Mouse (Mus musculus) right cerebral cortex, postnatal 14 days (tissue): ENCODE results near the gene Osgin1.
A peak's percentile ranks its signal among the peaks of the same experiment; 100 is the strongest.

Source experiments
- DNase-seq: peaks from one replicate; pipeline ENCODE4 v3.0.0; 2022

Osgin1 gene

DNA sequence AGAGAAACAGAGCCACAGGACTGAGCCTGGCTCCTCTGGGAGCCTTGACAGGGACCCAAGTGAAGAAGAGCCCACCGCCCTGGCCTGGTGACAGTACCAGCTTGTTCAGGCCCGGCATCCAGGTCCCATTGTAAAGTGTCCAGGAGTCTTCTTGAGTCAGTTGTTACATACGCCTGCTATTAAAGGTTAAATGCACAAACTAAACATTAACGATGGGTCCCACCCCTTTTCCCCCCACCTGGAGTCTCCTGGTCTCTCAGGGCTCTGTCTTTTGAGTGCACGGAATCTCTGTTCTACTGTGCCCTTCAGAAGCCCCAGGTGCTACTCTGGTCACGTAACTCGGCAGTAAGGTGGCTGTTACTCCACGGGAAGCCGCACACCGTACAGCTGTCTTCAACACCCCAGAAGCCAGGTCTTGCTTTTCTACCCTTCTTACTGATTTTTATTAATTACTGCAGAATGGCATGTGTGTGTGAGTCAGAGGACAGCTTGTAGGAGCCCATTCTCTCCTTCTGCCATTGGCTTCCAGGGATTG is 9.7 kb upstream of the Osgin1 start:
- DNase-seq, result no peak

DNA sequence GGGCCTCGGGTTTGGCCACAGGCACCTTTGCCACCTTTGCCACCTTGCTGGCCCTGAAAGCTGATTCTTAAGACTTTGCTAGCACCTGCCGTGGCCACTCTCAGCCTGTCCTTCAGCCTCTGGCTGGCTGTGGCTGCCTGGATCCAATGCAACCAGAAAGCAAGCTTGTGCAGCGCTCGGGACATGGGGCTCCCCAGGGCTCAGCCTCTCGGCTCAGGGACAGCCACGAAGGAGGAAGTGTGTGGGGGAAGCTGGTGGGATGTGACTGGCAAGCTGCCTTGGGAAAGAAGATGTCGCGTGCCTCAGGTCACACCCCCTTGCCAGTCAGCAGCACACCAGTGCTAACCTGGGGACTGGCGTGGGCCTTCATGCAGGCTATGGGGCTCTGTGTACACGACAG is 9.2 kb upstream of the Osgin1 start:
- no peak for DNase-seq

DNA sequence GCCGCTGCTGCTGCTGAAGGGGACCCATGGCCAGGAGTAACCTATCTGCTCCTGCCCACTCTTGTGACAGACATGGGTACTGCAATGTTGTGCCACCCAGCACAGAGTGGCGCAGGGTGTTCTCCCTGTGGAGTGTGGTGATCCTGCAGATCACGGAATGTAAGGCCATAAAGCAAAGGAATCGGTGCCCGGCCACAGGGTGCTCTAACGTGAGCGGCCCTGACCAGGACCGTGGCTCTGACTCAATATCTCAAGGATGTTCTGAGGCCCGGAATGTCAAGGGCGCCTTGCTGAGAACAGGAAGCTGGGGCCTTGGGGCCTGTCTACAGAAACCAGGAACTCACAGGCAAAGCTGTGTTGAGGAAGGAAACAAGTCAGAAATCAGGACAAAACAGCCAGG is 8.4 kb upstream of the Osgin1 start:
- DNase-seq, result no peak

DNA sequence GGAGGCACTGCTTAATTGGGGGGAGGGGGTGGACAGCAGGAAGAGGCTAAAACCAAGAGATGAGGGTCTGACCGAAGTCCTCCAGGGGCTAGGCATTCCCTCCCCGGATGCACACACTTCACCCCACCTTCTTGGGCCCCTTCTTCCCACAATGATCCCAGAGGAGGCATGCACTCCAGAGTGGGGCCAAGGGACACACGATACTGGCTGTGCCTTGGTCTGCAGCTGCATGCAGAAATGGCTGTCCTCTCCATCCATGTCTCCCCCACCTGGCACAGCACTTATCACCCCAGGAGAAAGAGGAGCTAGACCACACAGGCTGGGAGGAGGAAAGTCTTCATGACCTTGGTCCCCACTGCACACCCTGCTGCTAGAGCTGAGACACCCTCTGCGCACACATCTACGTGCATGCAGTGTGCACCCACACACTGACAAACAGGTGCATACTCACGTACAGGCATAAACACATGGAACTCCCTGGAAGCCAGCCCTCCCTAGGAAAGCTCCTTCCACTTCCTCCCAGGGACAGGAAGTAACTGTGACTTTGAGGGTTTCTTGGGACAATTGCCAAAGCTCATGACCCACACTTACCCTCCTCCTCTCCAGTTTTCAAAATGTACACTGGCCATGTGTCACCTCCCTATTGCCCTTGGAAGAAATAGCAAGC is 7.7 kb upstream of the Osgin1 start:
- DNase-seq, result no peak

DNA sequence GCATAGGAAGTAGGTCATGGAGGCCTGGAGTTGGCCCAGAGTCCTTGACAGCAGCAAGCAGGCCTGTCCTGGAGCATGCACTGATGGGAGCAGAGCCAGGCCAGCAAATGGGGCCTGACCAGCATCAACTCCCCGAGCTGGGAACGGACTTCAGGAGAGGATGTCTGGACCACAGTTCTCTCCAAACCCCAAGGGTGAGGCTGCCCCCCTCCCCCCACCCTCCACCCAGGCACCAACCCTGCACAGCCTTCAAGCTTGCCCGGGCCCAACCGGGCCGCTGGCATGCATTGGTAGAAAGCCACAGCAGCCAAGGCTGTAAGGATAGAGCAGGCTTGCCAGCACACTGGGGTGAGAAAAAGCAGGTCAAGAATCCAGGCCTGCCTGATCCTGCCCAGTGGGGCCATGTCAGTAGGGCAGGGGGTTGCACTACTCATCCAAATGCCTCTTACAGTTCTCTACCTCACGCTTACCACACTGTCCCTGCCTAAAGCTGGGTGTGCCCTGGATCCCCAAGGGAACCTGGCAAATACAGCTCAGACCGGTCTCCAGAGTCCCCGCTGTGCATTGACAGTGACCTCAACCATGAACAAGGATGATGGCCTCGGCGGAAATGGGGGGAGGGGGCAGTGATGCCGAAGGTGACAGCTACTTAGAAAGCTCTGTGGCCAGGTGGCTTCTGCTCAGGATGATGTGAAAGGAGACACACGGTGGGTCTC is 6.1 kb upstream of the Osgin1 start:
- no peak for DNase-seq

DNA sequence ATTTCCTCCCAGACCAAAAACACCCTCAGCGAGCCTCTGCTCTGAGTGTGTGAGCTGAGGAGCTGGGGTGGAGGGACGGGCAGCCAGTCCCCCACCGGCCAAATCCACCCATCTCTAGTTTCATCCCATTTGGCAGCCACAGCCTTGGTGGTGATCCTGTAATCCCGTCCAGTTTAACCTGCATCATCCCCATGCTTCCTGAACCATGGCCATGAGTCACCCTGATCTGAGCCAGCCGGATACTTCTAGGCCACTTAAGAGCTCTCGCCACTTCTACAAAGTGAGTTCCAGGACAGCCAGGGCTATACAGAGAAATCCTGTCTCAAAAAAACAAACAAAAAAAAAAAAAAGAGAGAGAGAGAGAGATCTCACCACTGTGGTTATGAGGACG is 5.6 kb upstream of the Osgin1 start:
- no peak for DNase-seq

DNA sequence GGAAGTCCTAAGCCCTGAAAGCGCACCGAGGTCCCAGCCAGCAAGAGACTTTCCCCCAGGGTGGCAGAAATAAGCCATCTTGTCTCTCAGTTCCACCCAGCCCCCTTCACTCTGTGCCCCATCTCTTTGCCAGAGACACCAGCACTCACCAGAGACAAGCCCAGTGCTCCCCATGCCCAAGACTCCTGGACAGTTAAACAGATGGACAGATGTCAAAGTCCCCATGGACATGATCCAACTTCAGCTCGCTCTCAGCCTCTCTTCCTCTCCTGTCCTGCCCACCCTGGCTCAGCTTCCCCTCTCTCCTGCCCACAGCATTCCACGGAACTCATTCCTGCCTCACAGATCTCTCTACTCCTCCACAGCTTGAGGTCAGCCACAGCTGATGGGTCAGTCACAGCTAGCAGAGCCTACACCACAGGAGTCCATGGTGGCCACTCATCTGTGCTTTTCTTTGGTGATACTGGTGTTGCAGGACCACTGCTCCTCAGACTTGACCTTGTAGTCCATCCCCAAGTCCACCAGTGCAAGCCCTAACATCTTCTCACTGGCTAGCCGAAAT is 5.1 kb upstream of the Osgin1 start:
- no peak for DNase-seq

DNA sequence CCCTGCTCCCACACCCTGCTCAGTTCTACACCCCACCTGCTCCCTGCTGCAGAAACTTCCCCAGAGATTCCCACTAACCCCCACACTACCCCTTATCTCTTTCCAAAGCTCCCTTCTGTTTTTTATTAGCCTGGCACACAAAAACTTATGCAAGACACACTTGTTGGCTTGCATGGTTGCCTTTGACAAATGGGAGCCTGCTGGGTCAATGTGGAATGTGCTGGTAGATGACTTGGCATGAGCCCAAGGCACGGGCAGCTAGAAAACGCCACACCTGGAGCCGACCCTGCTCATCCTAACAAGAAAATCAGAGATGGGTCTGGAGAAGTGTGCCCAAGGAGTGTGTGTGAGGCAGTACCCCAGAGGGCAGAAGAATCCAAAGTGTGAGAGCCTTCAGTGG is 4.4 kb upstream of the Osgin1 start:
- no peak for DNase-seq

DNA sequence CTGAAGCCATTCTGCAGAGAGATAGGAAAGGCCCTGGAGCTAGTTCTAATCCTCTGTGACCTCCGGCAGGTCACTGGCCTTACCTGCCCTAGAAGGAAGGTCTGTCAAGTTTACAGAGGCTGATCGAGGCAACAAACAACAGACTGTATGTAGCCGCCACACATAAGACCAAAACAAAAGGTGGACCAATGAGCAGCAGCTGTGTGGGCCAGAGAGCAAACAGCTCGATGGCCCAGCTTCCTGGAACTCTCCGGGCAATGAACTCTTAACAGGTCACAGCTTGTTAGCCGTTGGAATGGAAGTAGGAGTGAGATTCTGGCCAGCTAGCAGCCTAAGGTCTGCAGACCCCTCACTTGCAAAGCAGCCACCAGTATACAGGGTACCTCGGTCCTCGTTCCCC is 3.7 kb upstream of the Osgin1 start:
- DNase-seq, result no peak

DNA sequence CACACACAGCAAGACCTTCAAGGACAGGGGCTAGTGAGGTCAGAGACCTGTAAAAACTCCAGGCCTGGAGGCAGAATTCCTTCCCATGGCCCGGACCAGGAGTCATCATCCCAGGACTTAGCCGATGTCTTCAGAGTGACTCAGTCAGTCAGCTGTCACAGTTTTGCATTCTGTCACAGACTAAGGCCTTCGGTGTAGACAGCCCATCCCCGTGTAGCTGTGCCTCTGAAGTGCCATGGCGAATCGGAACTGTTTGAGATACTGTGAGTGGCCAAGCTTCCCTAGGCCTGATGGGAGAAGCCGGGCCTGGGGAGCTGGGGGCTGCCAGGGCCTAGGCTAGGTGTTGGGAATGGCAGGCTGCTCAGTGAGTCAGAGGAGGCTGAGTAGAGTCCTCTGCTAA is 3.2 kb upstream of the Osgin1 start:
- DNase-seq, result no peak

DNA sequence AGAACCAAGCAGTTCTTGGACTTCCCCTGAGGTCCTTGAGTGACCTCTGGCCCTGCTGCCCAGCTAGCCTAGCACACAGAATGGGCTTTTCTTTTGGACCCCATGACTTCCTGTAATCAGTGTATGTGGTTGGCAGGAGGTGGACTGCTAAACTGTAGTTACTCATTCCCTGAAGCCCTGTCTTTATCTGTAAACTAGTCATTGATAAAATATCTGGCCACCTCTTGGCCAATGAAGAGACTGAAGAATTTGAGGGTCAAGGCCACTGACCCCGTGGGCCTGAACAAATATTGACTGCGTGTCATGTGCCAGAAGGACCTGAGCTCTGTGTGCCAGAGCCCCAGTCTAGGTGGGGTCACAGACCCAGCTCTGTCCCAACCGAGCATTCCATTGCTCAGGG is 1.6 kb upstream of the Osgin1 start:
- DNase-seq, result no peak

DNA sequence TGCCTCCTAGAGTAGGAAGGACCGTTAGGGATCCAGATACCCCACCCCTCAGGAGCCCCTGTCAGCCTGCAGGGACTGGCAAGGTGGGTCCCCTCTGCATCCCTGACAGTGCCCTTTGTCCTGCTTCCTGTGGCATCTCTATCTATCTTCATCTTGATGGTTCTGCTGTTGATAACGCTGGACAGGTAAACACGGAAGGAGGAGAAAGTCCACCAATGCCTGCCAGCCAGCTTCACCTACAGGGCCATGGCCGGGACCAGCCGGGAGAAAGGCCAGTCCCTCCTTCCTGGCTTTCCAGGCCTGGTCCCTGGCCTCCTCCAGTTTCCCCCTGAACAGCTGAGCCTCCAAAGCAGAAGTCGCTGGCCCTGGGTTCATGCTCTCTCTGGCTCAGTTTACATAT is 645 bp downstream of the Osgin1 start:
- DNase-seq, result no peak

DNA sequence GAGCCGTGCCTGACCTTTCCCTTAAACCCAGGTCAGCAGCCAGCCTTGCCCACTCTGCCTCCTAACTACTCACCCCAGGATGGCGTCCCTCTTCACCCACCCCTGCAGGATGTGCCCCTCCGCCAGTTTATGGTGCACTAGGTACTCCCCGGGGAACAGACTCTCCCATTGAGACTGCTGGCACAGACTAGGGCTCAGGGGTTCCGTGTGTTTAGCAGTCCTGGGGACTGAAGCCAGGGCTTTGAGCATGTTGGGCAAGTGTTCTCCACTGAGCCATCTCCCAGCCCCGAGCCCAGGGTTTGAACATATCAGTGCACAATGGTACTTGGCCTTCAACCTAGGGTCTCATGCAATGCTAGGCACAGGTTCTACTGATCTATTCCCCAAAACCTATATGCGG is 1.6 kb downstream of the Osgin1 start:
- no peak for DNase-seq

DNA sequence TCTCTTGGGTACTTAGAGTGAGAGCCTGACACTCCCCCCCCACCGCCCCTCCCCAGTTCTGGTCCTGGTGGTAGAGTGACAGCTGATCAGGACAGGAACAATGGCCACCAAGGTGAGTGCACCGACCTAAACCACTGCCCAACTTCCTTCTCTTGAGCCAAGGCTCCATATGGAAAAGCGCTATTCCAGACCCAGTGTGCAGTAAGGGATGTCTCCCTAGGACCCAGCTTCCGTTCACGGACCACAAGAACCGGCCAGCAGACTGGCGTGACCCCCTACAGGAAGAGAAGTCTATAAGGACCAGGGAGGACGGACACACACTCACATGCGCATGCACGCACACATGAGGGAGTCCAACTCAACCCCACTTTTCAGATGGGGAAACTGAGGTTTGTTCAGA is 2.4 kb downstream of the Osgin1 start:
- DNase-seq, result no peak

DNA sequence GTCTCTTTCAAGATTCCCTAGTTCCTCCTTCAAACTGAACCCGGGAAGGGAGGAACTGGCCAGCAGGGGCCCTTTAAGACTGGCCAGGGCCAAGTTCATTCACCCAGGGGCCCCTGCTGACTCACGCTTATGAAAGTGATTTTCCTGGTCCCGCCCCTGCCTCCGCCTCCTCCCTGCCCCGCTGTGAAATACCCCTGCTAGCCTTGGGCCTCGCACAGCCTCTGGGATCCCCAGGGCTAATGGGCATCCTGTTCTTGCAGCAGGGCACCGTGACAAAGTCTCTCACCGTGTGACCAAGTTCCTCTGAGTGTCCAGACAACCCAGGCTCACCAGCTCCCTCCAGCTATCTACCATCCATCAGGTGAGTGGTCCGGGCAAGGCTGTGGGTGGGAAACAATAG is 3.0 kb downstream of the Osgin1 start:
- no peak for DNase-seq

DNA sequence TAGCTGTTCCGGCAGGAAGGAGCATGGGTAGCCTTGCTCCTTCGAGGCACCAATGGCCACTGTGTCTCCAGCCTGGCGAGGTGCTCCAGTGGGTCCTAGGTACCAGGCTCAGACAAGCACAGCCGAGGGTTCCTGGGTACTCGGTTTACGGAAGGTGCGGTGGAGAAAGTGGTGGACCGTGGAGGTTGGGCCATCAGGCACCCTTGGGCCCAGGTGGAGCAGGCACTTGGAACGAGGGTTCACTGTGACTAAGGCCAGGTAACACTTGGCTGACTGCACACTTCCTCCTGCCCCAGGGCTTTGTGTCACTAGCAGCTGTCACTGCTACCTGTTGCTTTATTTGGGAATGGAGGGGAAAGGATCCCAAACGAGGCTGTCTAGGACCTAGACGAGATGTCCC is 3.6 kb downstream of the Osgin1 start:
- DNase-seq, result no peak

DNA sequence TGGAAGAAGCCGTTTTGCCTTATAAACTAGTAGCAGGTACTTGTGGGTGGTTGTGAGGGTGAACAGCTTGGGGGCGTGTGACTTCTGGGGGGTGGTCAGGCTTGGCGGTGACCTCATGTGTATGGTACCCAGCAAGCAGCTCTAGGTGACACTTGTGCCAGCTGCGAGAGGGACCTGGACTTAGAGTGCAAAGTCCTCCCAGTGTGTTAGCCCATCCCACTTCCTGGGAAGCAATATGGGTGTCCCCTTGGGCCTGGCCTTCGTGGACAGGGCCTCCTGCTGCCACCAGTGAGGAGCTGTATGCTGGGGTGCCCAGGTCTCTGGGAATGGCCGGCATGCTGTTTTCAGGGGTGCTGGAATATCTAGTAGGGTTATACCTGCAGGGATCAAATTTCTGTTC is 5.0 kb downstream of the Osgin1 start:
- DNase-seq, result no peak

DNA sequence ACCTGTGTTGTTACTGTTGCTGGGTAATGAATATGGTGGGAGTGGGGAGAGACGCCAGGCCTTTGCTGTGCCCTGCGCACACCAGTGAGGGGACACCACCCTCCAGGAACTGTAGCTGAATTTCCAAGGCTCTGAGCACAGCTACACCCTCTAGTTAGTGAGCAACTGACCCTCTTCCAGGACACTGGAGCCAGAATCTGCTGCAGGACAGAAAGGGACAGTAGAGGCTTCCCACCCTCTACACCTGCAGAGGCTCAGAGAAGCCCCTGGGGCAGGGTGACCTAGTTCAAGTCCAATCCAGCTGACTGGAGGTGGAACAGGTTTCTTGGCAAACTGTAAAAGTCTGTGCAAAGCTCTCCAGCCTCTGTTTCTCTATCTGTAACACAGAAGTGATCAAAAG is 5.5 kb downstream of the Osgin1 start:
- no peak for DNase-seq

DNA sequence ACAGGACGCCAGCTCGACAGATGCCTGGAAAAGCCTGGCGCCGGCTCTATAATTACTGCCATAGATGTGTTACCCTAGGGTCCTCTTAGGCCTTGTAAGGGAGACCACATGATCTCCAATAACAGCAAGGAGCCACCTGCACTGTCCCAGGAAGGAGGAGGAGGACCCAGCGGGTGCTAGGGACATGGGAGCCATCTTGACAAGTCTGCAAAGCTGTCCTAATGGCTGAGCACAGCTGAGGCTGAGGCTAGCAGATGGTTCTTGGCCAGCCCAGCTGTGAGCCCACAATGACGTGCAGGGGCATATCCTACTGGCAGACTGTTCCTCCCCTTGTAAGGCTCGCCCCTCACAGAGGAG is 5.9 kb downstream of the Osgin1 start:
- no peak for DNase-seq

DNA sequence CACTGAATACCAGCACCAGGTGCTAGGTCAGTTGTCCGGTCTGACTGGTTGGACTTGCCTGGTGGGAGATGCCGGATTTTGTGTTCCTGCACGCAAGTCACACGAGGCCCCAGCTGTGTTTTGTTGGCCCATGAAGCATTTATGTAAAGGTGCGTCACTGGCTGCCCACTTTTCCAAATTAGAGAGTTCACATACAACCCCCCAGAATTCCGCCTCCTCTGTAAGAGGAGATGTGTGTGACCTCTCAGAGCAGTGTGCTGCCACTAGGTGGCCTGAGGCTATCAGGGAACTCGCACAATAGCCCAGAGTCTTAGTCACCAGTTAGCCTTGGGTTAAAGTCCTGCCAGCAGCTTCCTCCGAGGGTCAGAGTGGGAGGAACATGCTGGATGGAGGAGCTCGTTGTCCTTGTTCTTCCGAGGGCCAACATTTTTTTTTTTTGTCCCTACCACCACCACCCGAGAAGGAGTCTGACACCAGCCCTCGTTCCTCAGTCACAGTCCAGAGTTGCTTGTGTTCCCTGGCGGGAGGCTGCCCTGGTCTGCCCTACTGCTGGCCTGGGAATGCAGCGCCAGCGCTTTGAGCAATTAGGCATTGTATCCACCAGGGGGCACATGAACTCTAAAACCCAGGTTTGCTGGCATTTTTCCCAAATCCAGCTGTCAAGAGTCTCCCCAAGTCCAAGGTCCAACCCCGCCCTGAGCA is 6.5 kb downstream of the Osgin1 start:
- peak; percentile 47 for DNase-seq

DNA sequence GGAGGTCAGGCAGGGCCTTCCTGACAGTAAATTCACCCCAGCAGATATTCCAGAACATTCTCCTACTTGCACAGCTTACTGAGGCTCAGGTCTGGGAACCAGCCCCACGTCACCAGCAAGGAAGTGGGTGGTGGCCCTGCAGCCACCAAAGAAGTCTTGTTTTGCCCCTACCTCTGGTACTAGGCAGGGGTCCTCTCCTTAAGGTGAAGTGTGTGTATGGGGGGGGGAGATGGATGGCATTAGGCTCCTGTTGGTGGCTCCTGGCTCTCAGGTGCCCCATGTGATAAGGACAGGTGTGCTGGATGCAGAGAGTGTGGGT is 7.0 kb downstream of the Osgin1 start:
- no peak for DNase-seq

DNA sequence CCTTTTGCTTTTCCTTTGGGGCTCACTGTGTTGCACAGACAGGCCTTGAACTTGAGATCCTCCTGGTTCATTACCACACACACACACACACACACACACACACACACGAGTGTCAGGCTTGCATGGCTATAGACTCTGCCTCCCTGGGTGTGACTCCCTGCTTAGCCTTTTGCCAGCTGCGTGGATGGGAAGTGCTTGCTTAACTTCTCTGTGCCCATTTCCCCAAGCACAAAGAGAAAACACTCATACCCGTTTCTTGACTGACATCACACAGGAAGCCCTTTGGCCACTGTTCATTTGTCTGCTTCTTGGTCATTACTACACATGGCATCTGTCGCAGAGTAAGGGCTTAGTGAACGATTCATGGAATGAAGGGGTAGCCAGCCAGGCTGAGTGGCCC is 8.1 kb downstream of the Osgin1 start:
- no peak for DNase-seq

DNA sequence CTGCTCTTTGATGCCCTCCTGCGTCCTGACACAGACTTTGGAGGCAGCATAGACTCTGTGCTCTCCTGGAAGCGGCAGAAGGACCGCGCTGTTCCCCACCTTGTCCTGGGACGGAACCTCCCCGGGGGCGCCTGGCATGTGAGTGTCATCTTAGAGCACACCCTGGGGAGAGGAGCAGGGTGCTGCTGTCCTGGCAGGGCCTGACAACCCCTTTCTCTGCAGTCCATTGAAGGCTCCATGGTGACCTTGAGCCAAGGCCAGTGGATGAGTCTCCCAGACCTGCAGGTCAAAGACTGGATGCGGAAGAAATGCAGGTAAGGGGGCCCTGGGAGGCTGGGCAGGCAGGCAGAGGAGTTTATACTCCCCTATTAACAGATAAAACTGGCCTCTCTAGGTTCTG is 9.0 kb downstream of the Osgin1 start:
- no peak for DNase-seq
